Mouse (Mus musculus) CD4-positive, CD25-positive, alpha-beta regulatory T cell, adult 4 months (primary cell): ENCODE measurements around the gene Wwox. TPM values are rescaled to one million over a fixed set of nuclear protein-coding genes. Genes with fewer than 3 reads are reported as not detected.

Experiments
- ATAC-seq: one replicate; pipeline ENCODE4 v1.8.0; 2017
- polyA plus RNA-seq, 2 experiments: library from polyadenylated mRNA; unstranded; fragments of 100-300 nt; shearing (Covaris generic); gene quantifications; one replicate each; pipeline ENCODE4 v1.2.1; 2017

The Wwox gene
- polyA plus RNA-seq, 2 experiments from 2014 or later: 13.6 to 20.6 TPM

- ATAC-seq: no peak
Measured at GRCm38 (mm10) chr8:114746373-114746772, 306.9 kb downstream of the Wwox start.

DNA sequence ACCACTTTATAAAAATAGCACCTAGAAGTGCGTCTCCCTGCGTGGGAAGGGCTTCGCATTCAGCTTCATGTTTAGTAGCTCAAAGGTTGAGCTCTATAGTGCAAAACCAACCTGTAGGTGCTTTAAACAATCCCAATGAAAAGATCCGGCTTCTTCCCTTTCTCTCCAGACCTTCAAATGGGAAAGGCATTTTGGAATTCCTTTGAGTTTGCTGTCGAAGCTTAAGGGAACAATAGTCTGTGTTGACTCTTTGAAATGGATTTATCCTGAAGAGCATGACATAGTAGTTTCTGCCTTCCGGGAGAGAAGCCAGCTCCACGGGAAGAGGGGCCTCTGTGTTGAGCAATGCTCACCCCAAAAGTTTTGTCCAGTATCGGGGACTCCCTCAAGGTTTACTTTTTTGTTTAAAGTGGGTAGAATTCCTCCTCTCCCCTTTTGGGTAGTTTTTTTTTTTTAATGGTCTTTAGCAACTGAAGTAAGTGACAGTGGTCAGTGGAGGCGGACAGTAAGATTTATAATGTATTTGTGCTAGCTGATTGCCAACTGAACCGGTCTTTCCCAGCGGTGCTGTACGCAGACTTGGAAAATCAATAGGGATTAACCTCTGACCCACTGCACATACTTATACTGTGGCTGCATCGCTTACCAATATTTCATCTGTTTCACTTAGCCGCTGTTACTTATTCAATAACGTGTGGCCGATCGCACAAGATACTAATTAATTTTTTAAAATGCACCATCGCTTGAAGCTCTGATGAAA is 312.1 kb downstream of the Wwox start:
- no peak for ATAC-seq

DNA sequence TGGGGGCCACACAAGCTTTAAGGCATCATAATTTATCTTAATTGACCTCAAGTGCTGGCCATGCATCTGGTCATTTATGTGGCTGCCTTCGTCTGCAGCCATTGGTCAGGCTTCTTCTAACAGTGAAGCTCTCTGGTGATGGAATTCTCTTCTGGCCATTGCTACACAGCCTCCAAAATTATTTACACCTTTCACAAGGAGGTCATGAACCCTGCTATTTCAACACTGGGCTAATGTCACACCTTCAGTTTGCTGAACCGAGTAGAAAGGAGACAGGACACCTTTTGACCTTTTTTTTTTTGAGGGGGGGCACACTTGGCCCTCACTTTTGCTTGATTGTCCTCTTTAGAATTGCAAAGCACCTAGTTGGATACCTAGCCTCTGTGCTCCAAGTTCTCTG is 320.2 kb downstream of the Wwox start:
- ATAC-seq: no peak

- ATAC-seq: no peak
Measured at GRCm38 (mm10) chr8:114768536-114768935, 329.1 kb downstream of the Wwox start.

DNA sequence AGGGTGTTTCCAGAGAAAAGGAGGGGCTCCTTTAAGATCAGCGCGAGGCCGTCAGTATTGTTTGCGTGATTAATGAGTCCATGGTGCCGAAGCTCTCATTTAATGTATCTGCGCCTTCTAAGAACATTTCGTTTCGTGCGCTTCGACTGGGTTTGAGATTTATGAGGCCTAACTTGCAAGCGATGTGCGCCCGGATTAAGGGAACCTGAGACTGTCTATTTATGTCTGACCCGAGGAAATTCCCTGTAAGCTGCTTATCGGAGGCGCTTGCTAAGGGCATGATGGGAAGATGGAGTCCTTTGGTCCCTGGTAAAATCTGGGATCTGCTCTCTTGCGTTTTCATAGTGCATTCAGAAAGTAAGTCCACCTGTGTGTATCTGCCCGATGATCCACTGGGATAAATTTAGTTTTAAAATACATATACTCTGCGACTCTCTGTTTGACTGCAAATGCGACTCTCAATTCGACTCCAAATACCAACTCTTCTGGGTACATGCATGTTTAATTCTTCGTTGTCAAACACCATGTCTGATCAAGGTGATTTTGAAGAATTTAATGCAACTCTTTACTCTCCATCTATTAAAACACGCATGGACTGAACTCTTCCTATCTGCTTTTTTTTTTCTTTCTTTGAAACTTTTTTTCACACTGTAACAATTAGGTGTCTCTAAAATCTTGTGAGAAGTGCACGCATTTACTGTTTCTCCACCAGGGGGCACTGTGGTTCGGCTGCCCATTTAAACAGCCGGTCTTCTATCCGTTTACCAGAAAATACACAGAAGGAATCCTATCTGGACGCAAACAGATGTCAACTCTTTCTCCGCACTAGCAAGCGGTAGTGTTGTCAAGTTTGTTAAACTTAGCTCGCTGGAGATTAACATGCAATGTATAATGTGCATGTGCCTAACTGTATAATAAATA is 331.7 kb downstream of the Wwox start:
- ATAC-seq: peak; percentile 84

DNA sequence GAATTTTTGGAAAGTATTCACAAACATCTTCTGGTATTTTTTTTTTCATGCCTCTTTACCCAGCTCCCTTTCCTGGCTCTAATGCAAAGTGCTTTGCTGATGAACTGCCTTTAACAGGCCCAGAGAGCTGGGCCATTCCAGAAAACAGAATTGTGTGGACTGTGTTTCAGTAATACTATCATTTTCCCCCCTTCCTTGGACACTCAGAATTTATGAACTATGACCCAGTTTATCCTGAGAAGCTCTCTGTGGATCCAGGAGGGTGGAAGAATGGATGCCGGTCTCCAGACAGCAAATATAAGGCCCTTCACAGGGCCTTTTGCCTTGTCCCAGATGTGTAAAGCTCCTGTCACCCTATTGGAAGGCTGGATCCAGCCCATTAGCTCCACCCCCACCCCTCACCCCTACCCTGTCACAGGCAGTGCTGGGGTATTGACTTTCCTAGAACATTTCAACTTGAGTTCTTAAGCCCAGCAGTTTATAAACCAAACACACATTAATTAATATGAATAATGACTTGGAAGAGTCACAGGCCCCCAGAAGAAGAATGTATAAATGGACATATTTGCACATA is 332.9 kb downstream of the Wwox start:
- ATAC-seq: no peak

DNA sequence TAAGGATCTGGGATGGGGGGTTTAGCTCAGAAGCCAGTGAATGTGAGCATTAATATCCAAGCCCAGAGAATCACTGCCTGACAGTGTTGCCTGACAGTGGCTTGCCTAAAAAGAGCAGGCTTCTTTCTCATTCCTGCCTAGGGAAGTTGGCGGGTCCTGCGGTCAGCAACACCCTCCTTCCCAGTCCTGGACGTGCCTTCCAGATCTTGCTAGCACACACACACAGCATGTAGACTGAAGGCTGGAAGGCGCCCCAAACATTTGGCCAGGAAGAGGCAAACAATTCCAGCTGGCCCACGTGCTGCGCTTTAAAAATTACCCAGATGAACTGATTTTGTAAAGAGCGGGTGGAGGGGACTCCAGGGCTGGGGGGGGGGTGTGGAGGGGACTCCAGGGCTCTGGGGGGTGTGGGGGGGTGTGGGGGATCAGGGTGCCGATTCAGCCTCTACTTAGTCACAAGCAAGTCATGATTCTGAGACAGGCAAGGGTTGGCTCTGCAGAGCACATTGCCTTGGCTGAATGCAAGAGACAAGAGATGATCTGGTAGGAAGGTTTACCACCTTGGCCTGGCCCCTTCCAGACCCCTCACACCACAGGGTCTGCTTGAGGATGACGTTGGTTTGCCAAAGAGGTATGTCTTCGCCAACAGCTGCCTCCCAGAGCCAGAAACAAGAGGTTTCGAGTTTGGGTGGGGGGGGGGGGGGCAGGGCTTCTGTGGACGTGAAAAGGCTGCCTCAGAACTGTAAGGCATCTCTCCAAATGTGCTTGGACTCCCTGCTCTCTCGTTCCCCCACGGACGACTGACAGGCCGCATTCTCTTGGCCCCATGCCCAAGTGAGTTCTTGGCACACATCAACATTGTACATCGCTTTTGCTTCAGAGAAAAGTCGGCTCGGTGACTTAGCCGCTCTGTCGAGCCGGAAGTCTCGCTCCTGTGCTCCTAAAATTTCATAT is 334.3 kb downstream of the Wwox start:
- no peak for ATAC-seq

GRCm38 (mm10) chr8:114774415-114774775 is 334.9 kb downstream of the Wwox start:
- no peak for ATAC-seq

DNA sequence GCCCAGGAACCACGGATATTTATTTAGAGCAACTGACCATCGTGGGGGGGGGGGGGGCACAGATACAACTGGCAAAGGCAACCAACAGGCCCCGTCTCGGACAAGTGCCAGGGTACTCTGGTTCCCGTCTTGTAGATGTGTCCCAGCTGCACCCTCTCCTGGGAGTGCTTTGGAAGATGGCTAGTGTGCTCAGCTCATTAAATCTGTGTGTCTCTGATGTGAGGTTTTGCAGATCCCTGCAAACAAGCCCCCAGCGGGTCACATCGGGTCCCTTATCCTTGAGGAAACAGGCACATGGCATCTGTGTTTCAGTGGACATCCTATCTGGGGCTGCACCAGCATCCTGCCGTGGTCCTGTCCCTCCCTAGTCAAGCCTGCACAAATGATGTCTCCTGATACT is 336.1 kb downstream of the Wwox start:
- no peak for ATAC-seq

DNA sequence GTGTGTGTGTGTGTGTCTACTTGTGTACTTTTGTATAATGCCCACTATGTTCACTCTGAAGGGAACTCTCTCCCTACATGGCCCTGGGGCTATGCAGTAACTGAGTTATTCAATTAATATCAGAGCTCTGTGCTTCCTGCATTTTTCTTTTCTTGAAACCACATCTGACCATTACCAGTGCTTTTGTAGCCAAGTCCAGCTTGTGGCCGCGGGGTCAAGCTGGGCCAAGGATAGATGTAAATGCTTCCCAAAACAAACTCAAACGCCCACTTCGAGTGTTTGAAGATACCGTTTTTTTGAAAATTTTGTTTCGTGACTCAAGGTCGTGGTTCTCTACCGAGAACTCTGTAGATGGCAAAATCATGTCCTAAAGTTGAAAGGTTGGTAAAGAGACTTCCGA is 337.2 kb downstream of the Wwox start:
- ATAC-seq: no peak

GRCm38 (mm10) chr8:114777271-114777980 is 338.0 kb downstream of the Wwox start:
- no peak for ATAC-seq

DNA sequence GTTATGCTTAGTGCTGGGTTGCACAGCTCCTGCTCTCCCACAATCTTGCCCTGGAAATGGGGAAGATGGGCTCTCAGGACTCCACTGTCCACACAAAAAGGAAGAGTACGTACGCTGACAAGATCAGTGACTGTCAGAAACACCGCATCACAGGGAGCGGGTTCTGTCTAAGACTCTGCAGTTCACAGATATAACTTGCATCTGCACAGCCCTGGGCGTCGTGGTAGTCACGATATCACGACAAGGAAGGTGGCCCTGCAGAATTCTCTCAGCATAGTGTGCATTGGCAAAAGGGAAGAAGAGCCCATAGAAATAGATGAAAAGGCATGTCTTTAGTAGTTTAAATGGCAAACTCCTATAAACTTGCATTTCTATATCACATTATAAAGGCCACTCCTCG is 339.5 kb downstream of the Wwox start:
- no peak for ATAC-seq

DNA sequence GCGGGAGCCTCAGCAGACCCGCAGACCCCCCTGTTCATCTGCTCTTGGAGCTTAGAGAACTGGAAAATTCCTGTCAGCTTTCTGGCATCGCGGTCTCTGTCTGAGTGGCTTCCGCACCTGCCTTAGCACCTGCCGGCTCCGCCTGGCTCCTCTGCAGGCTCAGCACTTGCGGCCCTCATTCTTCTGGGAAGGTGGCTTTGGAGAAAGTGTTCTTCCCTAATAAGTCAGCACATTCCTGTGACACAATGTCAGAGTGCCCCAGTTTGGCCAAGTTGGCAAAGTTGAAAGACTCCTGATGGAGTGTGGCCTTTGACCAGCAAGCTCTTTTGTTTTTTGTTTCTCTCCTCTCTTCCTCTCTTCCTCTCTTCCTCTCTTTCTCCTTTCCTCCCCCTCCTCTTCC is 343.9 kb downstream of the Wwox start:
- no peak for ATAC-seq

- ATAC-seq: no peak
Measured at GRCm38 (mm10) chr8:114785834-114786233, 346.4 kb downstream of the Wwox start.

DNA sequence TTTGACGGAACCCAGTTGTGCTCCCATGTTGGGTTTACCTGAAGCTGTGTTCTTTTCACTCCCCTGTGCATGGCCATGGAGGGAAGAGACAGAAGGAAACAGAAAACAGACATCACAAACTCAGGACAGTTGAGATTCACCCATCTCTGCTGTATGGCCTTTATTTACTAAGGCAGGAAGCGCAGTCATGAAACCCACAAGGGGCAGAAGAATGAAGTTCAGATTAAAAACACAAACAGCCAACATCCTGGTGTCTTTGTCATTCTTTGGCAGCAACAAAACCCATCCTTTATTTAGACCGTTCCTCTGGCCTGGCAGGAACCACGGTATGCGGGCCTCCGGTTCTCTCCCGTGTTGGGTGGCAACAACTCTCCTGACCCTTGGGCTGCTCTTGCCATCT is 350.2 kb downstream of the Wwox start:
- peak; percentile 66 for ATAC-seq

- no peak for ATAC-seq
Measured at GRCm38 (mm10) chr8:114790754-114791153, 351.3 kb downstream of the Wwox start.

- ATAC-seq: no peak
Measured at GRCm38 (mm10) chr8:114793682-114794081, 354.2 kb downstream of the Wwox start.

DNA sequence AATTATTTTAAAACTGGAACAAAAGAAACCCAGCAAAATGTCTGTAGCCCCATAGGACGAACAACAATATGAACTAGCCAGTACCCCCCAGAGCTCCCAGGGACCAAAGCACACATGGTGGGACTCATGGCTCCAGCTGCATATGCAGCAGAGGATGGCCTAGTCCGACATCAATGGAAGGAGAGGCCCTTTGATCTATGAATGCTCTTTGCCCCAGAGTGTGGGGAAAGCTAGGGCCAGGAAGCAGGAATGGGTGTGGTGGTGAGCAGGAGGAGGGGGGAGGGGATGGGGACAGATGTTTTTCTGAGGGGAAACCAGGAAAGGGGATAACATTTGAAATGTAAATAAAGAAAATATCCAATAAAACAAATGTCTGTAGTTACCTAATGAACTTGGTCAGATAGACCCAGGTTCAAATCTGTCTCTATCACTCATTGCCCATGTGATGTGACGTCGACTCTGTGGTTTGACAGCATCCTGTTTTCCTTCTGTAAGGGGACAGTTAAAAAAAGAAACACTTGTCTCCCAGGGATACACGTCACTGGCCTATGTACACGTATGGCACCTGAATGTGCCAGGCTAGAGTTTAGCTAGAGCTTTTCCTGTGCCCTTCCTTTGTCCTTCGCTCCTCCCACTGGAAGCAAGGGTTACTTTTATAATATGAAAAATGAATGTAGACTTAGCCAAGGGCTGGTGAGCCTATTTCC is 362.1 kb downstream of the Wwox start:
- ATAC-seq: peak; percentile 95

DNA sequence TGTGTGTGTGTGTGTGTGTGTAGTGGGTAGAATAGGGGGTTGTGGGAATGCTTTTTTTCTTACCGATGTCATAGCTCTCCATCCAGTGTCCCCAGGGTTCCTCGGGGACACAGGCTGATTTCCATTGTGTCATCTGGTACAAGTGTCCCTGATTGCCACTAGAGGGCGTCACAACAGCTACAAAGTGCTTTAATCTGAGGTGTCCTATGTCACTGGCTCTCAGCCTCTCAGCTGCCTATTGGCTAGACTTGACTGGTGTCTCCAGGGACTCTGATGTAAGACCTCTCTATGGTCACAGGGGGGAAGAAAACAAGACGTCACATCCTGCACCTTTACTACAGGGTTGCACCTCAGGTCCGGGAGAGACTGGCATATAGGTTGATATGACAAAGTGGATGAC is 363.7 kb downstream of the Wwox start:
- peak; percentile 35 for ATAC-seq

DNA sequence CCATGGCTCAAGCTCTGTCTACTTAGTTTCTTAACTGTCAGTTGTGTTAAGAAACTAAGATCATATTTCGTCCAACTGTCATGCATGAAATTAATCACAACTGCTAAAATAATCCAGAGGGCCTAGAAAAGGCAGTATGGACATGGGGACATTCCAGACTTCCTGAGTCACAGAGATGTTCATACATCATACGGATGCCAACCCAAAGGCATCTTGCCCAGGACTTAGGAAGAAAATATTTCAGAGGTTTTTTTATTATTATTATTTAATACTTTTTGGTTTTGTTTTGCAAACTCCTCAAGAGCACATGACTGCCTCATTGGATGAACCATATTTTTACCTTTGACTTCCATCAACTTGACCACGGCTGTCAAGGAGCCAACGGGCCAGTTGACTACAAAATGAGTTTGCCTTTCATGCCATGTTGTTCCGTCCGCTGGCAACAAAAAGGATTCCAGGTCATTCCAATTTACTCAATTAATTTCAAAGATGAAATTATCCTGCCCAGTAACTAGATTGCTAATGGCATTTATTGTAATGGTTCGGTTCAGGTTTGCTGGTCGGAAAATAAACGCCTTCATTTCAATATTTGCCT is 367.5 kb downstream of the Wwox start:
- no peak for ATAC-seq
